Mouse (Mus musculus) adrenal gland, postnatal 4 days (tissue): ENCODE data around the gene Slpi. TPM values are rescaled to one million over a fixed set of nuclear protein-coding genes. Genes with fewer than 3 reads are reported as not detected.

Source experiments
- DNase-seq, 2 experiments: peaks; one replicate each; pipeline ENCODE4 v3.0.0; 2021 to 2022; ENCODE audit warnings: low spot score in 2 of 2, mixed read lengths in 2 of 2
- total RNA-seq, 2 experiments: library from RNA; stranded (reverse); gene quantifications; 2 replicates each; pipeline ENCODE4 v1.2.3; 2021

The Slpi gene
- total RNA-seq, 2 experiments from 2014 or later = 7.8 to 9.0 TPM

- DNase-seq = no peak
Measured at GRCm38 (mm10) chr2:164421979-164422378, 33.1 kb upstream of the Slpi start.

DNA sequence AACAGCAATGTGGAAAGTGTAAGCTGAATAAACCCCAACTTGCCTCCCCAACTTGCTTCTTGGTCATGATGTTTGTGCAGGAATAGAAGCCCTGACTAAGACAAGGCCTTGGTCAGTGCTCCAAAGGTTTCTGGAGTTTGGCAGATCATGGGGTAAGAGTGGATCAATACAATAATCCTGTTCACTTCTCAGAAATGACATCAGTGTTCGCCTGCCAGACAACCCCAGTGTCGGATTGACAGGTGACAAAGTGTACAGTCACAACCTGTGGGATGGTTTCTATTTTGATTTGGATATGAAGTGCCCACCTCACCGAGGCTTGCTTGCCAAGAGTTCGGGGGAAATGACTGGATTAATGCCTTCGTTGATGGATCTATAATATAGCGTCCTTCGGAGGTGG, 32.4 kb upstream of the Slpi start:
- no peak for DNase-seq

DNA sequence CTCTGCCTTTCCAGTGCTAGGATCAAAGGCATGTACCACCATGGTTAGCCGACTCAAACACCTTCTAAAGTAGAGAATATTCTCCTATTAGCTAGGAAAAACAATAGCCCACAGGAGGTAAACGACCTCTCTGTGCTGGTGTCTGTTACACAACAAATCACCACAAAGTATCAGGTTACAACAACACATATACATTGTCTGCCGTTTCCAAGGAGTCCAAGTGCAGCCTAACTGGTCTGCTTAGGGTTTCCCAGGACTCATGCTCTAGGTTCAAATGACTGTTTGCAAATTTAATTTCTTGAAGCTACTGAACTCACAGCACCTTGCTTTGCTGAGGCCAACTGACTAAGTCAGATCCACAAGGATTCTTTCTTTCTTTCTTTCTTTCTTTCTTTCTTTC, 30.6 kb upstream of the Slpi start:
- DNase-seq = no peak

GRCm38 (mm10) chr2:164418308-164418875, 29.5 kb upstream of the Slpi start:
- no peak for DNase-seq

DNA sequence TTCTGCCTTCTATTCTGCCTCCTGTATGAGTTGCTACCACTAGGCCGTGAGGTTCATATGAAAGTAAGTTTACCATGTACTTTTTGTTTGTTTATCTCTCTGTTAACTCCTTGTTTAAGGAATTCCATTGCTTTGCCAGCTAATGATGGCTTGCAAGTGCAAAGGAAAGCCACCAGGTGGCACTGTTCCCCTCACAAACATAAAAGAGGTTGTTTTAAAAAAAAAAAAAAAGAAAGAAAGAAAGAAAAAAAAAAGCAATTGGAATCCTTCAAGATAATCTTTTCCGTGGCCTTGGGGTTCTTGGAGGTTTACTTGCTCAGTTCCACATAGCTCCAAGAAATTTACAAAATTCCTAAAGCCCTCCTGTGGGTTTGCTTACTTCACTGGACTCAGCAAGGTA, 28.3 kb upstream of the Slpi start:
- DNase-seq = no peak

DNA sequence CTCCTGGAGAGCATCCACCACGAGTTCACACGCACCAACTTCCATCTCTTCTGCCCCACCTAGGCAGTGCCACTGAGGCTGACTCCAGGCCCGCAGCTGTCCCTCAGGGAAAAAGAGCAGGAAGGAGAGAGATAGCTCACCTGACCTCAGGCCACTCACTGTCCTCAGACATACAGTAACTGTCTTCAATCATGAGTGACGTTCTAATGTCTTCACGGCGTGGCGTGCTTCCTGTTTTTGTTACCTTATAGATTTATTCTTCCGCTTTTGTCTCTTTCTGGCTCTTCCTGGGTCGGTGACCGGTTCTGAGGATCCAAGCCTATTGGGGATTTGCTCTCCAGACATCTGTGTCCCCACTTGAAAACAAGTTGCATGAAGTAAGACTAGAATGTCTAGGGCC, 25.7 kb upstream of the Slpi start:
- no peak for DNase-seq

DNA sequence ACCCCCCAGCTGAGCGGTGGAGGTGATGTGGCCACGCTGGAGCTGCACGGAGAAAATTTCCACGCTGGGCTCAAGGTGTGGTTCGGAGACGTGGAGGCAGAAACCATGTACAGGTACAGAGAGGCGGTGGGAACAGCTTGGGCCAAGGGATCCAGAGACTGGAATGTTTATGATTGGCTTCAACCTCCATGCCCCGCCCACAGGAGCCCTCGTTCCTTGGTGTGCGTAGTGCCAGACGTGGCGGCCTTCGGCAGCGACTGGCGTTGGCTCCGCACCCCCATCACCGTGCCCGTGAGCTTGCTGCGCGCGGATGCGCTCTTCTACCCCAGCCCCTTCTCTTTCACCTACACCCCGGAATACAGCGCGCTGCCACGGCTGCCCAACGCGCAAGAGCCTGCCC, 25.3 kb upstream of the Slpi start:
- DNase-seq = no peak

GRCm38 (mm10) chr2:164407708-164408107, 18.8 kb upstream of the Slpi start:
- DNase-seq = peak in 1 of 2 experiments; percentile 44

DNA sequence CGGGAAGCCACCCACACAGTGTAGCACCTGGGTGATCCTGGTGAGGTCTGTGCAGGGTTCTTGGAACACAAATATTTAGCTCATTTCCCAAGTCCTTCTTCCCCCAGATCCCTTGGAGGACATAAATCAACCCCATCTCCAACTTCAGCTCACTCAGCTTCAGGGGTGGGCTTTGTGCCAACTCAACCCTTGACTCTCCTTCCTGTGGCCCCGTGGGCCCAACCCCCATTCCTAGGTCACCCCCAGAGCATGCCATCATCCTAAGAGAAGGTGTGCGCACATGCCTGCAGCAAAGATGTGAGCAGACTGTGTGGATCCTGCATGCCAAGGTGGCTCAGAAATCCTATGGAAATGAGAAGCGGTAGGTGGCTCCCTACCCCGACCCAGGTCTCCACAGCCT, 16.6 kb upstream of the Slpi start:
- DNase-seq = no peak

DNA sequence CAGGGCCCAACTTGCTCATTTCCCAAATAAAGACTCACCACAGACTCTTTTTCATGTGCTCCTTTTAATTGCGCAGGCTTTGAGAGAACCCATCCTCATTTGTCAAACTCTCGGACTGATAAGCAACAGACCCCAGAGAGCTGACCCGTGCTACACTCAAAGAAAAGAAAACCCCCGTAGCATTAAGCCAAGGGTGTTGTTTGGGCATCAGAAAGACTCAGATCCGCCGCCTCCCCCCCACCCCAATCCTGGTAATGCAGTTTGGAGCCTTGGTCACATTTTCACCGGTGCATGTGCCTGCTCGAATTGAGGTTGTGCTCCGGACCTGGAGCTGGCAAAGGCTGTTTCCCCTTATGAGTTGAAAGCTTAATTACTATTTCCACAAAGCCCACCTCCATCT, 16.2 kb upstream of the Slpi start, which contains the start of gene Matn4:
TSS of gene Matn4 (minus strand) at position 101 of the 400 bp plus-strand sequence.
- no peak for DNase-seq

DNA sequence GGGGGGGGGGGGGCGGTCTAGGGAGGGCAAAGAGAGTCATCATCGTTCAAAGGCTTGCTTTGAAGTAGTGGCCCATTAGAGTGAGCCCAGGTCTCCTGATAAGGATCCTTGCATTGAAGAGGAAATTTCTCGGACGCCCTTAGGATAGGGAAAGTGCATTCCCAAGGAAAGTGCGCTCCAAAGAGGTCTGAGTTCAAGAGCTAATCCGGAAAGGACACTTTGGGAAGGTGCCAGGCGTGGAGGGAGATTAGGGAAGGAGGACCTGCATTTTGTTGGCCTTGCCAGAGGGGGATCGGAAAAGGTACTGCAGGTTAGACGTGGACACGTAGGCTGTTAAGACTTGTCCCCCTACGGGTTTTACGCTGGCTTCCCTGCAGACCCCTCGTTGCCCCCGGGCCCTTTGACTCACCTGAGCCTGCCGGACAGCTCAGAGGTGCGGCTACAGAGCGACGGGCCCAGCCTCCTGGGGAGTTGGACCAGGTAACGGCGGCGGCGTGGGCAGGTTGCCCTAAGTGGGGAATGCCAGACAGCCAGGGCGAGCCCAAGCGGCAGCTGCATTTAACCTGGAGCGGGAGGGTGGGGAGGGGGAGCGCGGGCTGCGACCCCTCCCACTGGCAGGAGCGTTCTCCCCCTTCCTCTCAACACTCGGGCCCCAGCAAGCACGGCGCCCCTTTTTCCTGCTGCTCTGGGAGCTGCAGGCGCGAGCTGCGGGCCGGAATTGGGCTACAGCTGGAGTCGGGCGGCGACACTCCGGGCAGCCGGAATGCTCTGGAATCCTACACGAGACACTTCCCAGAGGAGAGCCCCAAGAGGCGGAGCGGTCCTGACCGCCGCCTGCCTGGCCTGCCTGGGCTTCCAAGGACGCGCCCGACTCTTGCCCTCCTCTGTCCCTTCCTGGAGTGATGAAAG, 15.4 kb upstream of the Slpi start:
- no peak for DNase-seq

- DNase-seq = no peak
Measured at GRCm38 (mm10) chr2:164403396-164404081, 14.6 kb upstream of the Slpi start.

DNA sequence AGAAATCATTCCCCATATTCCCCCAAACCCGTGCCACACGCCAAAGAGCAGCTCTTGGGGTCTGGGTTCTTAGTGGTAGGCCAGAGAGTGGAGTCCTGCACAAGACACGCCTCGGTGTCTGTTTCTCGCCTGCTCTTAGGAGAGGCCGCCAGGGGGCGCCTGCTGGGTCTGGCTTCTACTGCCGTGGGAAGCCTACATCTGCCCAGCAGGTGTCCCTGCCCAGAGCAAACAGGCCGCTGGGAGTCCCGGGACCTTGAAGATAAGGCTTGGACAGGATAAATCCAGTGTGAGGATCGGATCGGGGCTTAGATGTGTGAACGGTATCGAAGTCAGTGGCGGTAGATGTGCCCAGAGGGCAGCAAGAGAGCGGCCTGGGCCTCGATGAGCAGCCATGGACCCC, 14.0 kb upstream of the Slpi start, which contains the start of gene Rbpjl:
TSS of gene Rbpjl (plus strand) at position 236 of the 400 bp plus-strand sequence.
- DNase-seq = peak; percentile 54 to 63

DNA sequence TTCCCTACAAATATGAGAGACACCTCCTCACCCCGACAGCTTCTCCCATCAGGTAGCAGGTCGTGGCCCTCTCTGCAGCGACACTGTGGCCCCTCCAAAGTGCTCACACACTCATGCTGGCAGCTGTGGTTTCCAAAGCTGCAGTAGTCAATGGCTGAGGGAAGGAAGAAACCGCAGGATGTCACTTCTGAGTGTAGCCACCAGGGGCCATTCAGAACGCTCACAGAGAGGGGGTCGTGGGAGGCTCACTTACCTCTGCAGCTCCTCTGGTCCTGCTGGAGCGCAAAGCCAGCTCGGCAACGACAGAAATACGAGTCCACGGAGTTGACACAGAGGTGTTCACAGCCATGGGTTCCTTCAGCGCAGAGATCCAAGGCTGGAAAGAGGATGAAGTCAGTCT, 8.0 kb upstream of the Slpi start:
- DNase-seq = no peak

- DNase-seq = no peak
Measured at GRCm38 (mm10) chr2:164396076-164396475, 7.2 kb upstream of the Slpi start.

DNA sequence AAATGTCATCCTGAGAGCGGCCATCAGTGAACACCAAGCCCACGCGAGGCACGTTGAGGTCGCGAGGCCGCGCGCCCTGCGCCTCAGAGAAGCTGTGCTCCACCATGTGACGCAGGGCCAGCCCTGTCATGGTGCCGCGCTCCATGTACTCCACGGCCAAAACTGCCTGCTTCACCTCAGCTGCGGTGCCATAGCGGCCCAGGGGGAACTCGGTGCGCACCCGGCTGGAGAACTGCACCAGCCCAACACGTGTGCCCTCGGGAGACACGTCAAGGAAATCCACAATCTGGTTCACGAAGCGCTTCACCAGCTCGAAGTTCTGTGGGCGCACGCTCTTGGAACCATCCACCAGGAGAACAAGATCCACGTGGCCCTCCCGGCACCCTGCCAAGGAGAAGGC, 4.2 kb upstream of the Slpi start:
- DNase-seq = no peak

DNA sequence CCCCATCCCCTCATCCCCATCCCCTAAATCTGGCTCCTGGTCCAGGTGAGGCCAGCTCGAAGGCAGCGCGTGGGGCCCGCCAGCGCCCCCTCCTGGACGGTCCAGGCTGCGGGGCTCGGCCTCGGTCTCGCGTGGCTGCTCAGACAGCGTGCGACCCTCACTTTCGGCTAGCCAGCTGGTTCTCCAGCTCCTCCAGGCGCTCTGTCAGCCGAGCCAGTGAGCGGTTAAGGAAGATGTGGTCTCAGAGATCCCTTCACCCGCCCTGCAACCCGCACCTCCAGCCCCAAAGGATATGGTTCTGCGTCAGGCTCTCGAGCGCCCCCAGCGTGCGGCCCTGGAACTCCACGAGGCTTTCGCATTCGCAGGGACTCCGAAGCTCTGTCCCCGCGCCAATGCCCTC, 604 bp upstream of the Slpi start:
- DNase-seq = peak; percentile 68 to 70

DNA sequence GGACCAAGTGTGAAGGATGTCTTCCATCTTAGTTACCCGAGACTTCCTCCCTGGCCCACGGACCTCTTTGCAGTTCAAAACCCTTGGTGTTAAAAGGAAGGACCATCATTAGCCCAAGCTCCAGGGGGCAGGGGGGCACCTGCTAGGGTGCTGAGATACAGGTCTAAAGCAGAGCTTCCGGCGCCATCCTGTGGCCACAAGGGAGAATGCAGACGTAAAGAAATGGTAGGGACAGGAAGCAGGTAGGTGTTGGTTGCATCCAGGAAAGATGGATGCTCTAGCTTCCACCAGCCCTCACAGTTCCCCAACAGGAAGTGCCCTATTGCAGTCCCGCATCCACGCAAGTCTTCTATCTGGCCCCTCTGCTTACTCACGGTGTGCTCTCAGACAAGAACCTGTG, 1.9 kb downstream of the Slpi start:
- DNase-seq = no peak

GRCm38 (mm10) chr2:164385927-164386763, 2.8 kb downstream of the Slpi start:
- no peak for DNase-seq

GRCm38 (mm10) chr2:164383656-164384399, 5.1 kb downstream of the Slpi start:
- no peak for DNase-seq
